Mouse (Mus musculus): Measurements from ENCODE around the gene Amph. TPM values are rescaled to one million over a fixed set of nuclear protein-coding genes. Genes with fewer than 3 reads are reported as not detected.

Gene Amph
- polyA plus RNA-seq (2015; fragmentation: Nextera tagmentation; extraction: Ambion mirVana) = 73.7 and 87.1 TPM in 2 replicates

DNA sequence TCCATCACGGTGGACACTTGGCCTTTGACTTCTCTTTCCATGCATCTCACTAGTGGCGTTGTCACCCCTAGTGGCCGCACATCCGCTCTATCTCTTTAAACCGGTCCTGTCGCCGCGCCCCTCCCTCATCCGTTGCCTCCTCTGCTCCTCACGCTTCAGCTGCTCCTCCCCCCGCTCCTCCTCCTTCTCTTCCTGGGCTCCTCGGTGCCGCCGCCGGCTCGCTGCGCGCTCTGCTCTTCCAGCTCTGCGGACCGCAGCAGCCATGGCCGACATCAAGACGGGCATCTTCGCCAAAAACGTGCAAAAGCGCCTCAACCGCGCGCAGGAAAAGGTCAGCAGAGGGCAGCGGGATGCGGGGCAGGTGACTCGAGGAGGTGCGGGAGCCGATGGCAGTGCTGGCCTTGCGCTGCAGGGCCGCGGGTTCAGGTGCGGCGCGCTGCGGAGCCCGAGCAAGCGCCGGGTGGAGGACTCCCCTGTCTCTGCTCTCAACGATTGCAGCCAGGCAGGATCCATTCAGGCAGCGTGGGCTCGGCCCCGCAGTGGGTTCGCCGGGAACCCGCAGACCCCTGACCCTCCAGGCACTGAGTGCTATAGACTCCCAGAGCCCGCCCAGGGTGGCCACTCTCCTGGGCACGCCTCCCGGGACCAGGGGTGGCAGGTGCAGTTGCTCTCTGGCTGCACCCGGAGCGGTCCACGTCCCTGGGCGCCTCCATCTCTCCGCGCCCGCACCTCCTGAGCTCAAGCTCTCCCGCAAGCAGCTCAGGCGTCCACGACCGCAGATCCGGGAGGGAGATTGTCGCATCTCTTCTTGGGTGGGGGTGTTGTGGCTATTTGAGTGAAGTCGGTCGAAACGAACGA lies at the start of gene Amph:
TSS of gene Amph (plus strand) at position 35 of the 858 bp plus-strand sequence.

Other genes with a start within 250 kb of the Amph start
- gene Vps41, start 230.9 kb upstream of the Amph start, polyA plus RNA-seq (2015; fragmentation: Nextera tagmentation; extraction: Ambion mirVana) = 80.9 and 87.2 TPM in 2 replicates

Data from neural tube, postnatal 0 days (tissue).